Mouse (Mus musculus) layer of hippocampus, adult 9-10 months (tissue): ENCODE results near the gene Pdgfd.

Source experiments
- DNase-seq: peaks from one replicate; pipeline ENCODE4 v3.0.0; 2022; ENCODE audit warnings: low spot score

Pdgfd gene

DNA sequence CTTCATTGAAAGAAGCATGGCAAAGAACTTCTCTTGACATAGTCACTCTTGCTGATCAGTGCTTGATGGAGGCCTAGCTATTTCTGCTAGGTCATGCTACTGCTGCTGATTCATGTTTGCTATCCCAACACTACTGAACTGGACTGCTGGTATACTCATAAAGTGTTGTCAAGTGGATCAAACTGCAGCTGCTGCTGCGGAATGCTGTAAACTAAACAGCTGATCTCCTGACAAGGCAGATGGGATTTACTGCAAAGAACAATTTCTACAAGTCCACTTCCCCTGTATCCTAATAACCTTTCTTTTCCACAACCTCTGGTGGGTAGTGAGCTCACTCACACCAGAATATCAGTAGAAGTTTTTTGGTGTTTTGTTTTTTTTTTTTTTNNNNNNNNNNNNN lies 148.7 kb downstream of the Pdgfd start:
- no peak for DNase-seq

DNA sequence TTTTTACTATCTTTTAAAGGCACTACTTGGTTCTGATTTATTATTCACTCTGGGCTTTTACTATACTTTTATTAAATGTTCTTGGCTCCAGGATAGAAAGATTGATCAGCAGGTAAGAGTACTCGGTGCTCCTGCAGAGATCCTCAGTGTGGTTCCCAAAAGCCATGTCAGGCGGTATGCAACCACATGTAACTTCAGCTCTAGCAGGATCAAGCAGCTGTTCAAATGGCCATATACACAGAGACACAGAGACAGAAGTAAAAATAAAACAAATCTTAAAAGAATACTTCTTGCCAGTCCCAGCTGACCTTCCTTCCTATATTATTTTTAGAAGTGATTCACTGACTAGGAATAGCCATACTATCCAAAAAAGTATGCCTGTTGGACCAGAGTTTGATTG lies 157.0 kb downstream of the Pdgfd start:
- DNase-seq, result no peak

DNA sequence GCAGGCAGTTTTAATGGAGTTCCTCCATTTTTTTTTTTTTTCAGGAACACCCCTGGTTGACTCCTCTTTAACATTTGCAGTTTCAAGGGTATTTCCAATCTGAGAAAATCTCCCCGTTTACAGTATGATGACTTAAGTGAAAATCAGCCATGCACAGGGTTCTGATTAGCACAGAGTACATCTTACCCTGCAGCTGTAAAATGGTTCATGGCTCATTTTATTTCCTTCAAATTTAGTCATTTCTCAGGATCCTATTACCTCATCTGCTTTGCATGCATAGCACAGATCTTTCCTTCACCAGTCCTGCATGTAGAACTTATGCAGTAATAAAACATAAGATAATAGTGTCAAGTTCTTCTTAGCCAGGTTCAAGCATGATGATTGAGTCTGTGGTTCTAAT lies 165.1 kb downstream of the Pdgfd start:
- DNase-seq, result no peak

DNA sequence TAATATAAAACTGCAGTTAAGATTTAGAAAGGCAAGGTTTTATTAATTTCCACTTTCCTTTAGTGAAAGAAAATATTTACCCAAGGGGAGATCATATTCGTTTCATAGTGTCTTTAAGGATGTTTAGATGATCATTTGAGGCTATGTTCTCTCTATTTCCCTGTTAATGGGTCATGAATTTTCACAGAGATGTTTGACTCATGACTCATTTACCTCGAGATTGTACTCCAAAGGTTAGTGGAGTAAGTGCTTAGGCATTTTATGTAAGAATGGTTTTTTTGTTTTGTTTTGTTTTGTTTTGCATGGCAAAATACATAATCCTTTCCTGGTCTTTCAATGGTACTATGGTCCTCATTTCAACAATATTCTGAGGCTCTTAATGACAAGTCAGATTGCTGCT lies 167.9 kb downstream of the Pdgfd start:
- DNase-seq, result no peak

DNA sequence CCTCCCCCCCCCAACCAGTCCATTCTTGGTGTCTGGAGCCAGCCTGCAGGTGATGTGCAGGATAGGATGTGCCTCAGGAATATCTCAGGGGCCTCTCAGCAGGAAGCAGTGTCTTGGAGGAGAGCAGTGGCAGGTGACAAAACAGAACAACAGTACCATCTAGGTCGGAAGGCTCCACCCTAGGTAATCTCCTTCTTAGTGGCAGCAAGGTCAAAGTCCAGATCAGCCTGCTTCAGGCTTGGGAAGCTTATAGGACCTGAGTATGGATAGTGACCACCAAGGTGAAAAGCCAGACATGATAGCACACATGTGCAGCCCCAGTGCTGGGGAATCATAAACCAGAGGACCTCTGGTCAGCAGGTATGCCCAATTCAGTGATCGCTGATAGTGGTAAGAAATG lies 169.5 kb downstream of the Pdgfd start:
- DNase-seq, result no peak

DNA sequence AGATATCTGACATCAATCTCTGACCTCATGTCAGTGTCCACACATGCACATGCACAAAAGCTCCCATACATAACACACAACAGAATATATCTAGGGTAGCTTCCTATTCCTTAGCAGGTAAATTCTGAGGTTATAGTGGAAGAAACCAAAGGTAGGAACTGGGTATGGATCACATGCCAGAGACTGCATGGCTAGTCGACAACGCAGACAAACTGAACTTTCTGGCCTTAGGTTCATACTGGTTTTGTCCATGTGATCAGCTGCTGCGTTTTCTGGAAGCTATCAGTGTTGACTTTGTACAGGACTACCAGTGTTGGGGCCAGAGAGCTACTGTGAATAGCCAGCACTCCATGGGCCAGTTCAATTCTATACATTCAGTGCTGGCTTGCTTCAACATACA lies 170.0 kb downstream of the Pdgfd start:
- DNase-seq, result no peak

DNA sequence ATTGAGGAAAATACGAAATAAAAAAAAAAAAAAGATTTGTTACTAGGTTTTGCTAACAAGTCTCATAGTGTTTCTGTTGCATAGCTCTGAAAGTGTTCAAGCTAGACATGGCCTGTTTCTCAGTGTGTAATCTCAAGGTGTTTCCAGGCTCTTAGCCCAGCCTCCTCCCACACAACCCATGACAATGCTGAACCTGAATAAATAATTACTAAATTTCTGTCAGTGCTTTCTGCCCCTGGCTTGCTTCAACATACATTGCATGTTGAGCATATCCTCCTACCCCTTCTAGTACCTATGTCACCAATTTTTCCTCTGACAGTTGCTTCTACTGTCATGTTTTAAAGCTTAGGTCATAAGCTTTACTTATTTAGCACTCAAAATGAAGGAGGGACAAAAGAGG lies 171.0 kb downstream of the Pdgfd start:
- no peak for DNase-seq

DNA sequence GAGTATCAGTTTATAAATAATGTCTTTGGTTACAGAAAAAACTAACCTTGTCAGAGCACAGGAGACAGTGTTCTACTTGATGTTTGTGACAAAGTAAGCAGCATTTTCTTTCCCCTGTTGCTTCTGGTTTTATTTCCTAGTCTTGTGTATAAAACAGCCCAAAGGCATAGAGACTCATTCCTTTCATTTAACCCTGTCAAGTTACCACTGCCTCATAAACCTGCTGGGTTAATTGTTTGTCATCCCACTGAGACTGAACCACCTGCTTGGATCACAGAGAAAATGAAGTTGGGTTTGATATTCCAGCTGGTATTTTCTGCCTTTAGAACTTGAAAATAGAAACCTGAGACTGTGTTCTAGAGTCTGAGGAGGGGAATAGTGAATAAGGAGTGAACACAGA lies 172.4 kb downstream of the Pdgfd start:
- no peak for DNase-seq

DNA sequence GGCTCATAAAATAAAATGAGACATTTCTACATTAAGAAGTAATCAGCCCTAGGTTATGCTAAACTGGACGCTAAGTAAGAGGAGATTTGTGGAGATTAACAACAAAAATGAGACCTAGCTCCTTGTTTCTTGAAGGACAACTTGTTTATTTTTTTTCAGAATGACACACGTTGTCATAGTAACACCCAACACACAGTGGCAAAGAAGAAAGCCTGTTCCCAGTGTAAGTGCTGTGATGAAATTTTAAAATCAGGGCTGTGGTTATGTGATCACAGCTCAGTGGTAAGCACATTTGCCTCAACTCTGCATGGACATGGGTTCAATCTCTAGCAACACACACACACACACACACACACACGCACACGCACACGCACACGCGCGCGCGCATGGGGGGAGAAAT lies 174.5 kb downstream of the Pdgfd start:
- no peak for DNase-seq

DNA sequence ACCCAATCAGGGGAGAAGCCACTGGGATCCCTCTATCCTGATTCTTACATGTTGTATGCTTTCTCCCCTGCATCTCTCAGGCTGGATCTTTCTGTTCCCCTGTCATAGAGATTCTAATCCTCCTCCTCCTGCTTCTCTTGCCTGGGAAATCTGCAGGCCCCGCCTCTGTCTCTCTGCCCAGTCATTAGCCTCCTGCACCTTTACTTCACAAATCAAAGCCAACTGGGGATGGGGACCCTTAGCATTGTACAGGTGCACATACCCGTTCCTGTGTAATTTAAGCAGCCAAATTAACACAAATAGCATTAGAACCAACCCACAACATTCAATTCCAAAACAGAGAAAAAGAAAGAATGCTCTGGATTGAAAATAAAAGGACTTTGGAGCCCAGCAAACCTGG lies 176.1 kb downstream of the Pdgfd start:
- no peak for DNase-seq

DNA sequence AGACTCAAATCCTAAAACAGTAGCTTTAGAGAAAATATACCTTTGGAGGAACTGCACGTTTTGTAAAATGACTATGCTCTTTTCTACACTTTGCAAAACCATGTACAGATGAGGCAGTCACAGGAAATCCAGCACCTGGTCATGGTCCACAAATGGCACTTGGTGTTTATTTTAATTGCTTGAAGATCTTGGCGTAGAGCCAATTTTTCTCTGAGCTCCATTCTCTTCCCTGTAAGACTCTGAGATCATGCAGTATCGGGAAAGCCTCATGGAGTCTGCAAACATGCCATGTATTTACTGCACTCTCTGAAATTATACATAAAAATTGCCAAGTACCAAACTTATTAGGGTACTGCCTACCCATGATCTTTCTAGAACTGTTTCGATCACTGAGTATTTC lies 176.5 kb downstream of the Pdgfd start:
- DNase-seq, result no peak

DNA sequence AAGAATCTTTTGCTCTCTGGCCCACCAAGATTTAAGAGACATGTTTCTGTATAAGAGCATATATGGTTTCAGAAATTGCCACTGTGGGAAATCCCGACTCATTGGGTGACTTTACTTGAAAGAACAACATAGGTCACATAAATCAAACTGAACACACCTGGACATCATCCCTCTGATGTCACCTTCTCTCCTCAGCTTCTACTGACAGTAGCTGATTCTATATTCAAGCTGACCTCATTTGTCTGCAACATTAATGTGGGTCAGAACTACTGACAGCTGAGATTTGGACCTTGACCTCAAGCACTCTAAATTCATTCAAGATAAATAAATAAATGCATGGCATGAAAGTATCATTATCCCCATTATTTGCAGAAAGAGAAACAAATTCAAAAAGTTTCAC lies 177.0 kb downstream of the Pdgfd start:
- DNase-seq, result no peak

DNA sequence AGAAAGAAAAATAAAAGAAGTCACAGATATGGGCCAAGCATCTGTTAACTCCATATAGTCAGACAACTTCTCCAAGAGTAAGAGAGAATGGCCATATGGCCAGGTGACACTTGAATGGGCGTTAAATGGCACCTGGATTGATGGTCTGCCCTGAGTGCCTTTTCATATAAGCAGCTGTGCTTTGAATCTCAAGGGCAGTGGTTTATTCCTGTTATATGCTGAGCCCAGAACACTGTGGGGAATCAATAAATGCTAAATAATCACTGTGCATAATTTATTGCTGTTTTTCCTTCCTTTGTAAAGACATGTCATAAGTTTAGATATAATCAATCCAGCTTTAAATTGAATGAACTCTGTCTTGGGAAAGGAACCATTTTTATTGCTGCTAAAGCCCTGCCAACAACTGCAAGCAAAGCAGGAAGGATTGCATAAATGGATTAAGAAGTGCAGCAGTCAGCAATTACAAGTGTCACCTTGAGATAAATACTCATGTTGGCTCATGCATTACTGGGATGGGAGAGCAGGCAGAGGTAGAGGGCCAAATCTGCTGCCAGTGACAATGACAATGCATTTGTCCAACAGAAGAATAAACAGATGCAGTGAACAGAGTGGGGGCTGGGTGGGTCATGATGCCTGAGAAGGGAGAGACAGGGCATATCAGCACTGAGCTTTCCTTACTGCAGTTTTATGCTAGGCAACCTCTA lies 185.0 kb downstream of the Pdgfd start:
- no peak for DNase-seq

DNA sequence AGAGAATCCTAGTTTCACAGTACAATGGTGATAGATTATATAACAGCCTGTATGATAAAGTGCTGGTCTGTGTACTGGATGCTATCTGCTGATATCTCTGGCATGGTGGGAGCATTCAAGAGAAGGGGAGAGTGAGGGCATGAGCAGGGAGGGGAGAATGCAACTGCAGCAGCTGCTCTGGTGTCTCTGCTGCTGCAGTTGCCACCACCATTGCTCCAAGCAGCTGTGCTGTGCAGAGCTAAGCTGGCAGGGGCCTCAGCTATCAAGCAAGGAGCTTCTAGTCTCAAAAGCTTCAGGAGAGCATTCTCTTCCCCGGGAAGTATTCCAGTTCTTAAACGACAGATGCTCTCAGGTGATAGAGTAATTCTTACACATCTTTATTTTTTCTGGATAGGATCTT lies 192.4 kb downstream of the Pdgfd start:
- DNase-seq, result no peak

DNA sequence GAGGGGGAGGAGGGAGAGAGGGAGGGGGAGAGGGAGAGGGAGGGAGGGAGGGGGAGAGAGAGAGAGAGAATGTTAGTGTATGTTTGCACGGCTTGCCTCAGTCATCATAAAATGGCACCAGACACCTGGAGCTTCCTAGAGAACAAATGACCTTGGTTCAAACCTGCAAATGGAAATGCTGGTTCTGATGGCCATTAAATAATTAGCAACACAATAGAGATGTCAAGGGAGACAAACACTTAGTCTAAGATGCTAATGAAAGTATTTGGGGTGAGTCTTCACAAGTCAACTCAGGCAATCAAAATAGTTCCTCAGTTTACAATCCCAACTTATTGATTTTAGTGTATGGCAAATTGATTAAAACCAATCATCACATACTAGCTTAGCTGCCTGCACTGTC lies 198.2 kb downstream of the Pdgfd start:
- DNase-seq, result no peak

DNA sequence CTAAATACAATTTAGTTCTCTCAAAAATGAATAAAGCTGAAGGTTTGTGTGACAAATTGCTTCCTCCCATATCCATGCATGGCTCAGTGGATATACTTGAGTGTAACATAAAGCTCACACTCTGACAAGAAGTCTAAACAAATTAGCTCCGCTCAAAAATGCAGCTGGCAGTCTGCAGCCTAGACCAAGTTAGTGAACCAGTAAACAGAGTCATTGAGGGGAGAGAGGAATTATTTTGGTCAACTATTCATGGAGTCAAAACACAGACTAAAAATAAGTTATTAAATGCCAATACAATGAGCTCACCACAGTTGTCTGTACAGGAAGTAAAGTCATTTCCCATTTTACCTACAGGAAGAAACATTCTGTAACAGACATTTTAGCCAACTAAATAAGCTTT lies 233.4 kb downstream of the Pdgfd start:
- no peak for DNase-seq

DNA sequence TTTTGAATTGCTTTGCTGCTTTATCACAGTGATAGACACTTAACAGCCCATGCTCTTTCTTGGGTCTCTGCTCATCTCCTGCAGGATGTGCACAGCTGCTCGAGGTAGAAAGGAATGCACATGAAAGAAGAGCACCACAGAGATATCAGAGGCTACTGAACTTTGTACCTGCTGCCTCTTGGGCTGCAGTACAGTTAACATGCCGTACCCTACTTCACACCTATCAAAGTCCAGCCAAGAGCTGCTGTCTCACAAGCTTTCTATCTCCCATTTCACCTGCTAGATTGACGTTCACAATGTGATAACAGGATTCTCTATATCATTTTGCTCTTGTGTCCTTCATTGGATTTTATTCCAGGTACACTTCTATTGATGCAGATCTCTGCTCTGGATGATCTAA lies 238.2 kb downstream of the Pdgfd start:
- no peak for DNase-seq

DNA sequence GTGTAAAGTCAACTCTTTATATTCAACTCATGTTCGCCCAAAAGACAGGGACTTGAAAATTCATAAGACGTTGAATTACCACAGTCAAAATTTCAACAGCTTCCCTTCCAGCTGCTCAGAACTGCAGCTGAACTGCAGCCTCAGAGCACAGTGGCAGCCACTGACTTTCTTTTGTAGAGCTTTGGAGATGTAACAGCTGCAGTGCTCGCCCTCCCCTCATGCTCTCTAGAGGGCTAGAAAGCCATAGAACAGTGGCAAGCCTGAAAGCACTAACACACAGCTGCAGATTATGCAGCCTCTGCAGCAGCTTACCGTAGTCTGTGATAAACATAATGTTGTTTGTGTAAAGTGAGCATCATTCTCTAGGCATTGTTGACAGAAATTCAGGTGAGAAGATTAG lies 239.6 kb downstream of the Pdgfd start:
- DNase-seq, result no peak

DNA sequence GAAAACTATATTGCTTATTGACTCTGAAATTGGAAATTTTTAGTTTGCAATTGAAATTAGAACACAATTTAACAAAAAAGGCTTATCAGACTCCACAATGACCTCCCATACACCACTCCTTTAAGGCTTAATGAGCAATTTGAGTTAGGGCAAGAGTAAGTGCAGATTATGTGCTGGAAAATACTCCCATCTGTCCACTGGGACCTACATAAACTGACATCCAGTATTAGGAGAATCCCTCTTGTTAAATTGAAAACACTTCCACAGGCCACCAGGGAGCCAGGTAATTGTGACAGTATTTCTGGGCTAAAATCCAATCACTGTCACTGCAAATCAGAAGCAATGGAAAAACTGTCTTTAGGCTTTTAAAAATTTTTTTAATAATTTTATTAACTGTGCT lies 256.2 kb downstream of the Pdgfd start:
- no peak for DNase-seq
